Mouse (Mus musculus) kidney, embryonic 15.5 days (tissue): Measurements from ENCODE around the gene Lekr1. TPM values are rescaled to one million over a fixed set of nuclear protein-coding genes. Genes with fewer than 3 reads are reported as not detected.

Experiments
- ATAC-seq: fragments of 200-750 bp; cut with Nextera tagmentation; replicated peaks from 2 replicates; pipeline ENCODE4 v1.8.0; 2017; ENCODE audit warnings: moderate TSS enrichment; ENCODE audit not compliant: low FRiP score
- H3K27ac ChIP-seq: fragments of 300-500 bp; sonication (generic); 2 replicates; pipeline ENCODE4 v1.5.1; 2015; ENCODE audit warnings: mild to moderate bottlenecking, inconsistent platforms
- H3K27me3 ChIP-seq: fragments of 300-500 bp; sonication (generic); 2 replicates; pipeline ENCODE4 v1.6.1; 2015; ENCODE audit warnings: inconsistent platforms
- H3K36me3 ChIP-seq: fragments of 300-500 bp; sonication (generic); 2 replicates; pipeline ENCODE4 v1.6.1; 2015; ENCODE audit warnings: inconsistent platforms
- H3K4me1 ChIP-seq: fragments of 300-500 bp; sonication (generic); 2 replicates; pipeline ENCODE4 v1.6.1; 2015; ENCODE audit warnings: inconsistent platforms
- H3K4me2 ChIP-seq: fragments of 300-500 bp; sonication (generic); 2 replicates; pipeline ENCODE4 v1.6.1; 2015; ENCODE audit warnings: moderate library complexity, mild to moderate bottlenecking, inconsistent platforms
- H3K4me3 ChIP-seq: fragments of 300-500 bp; sonication (generic); replicated peaks from 2 replicates; pipeline ENCODE4 v1.5.1; 2015; ENCODE audit warnings: mild to moderate bottlenecking, inconsistent platforms
- H3K9ac ChIP-seq: fragments of 300-500 bp; sonication (generic); 2 replicates; pipeline ENCODE4 v1.6.1; 2015; ENCODE audit warnings: mild to moderate bottlenecking, inconsistent platforms
- H3K9me3 ChIP-seq: fragments of 300-500 bp; sonication (generic); replicated peaks from 2 replicates; pipeline ENCODE4 v1.6.1; 2016; ENCODE audit warnings: inconsistent platforms
- WGBS: fragments of 180-500 bp; shearing (Covaris S2); methylation state at CpG from one replicate; pipeline ENCODE4 v1.1.7; 2015; ENCODE audit warnings: mixed read lengths; 5-methylcytosine and 5-hydroxymethylcytosine counted together
- polyA plus RNA-seq: library from polyadenylated mRNA; unstranded; fragments of >200 nt; fragmentation: Nextera tagmentation; extraction: Ambion mirVana; gene quantifications from 2 replicates; pipeline ENCODE4 v1.2.1, GENCODE M21; 2015

The Lekr1 gene
- polyA plus RNA-seq, 1 experiment from 2014 or later: 7.8 TPM

DNA sequence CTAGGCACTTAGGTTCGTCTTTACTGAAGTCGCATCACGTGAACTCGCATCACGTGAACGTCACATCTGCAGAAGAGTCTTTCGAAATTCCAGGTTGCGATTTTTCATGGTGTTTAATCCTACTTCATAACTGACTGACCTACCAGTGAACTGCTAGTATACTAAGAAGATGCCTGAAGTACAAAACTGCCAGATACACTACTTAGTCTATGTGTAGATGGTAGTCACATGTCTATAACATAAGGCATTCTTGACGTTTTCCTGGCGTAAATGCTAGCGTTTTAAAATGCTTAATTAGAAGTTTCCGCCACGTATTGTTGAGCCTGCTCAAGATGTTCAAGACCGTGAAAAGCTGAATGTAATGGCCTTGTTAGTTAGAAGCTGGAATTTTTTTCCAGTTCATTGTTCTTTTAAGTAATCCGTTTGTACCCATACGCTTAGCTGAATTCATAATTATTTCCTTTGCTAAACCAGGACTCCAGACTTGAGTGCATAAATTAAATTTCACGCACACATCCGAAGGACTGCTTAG is 7.9 kb upstream of the Lekr1 start:
- Histone ChIP-seq H3K36me3 (no peaks in the 10 kb centered on the region), H3K4me2 (peak overlapping the region; percentile 96), H3K9ac (no peak overlapping the region), H3K27ac (no peak overlapping the region), H3K4me3 (peak overlapping the region; percentile 66), H3K4me1 (peaks cover 17% of the 10 kb centered on the region), H3K9me3 (no peaks in the 10 kb centered on the region), H3K27me3 (peaks cover 26% of the 10 kb centered on the region)
- no peak for ATAC-seq
- 21% methylated on average over 18 of the region's 18 CpGs for WGBS

DNA sequence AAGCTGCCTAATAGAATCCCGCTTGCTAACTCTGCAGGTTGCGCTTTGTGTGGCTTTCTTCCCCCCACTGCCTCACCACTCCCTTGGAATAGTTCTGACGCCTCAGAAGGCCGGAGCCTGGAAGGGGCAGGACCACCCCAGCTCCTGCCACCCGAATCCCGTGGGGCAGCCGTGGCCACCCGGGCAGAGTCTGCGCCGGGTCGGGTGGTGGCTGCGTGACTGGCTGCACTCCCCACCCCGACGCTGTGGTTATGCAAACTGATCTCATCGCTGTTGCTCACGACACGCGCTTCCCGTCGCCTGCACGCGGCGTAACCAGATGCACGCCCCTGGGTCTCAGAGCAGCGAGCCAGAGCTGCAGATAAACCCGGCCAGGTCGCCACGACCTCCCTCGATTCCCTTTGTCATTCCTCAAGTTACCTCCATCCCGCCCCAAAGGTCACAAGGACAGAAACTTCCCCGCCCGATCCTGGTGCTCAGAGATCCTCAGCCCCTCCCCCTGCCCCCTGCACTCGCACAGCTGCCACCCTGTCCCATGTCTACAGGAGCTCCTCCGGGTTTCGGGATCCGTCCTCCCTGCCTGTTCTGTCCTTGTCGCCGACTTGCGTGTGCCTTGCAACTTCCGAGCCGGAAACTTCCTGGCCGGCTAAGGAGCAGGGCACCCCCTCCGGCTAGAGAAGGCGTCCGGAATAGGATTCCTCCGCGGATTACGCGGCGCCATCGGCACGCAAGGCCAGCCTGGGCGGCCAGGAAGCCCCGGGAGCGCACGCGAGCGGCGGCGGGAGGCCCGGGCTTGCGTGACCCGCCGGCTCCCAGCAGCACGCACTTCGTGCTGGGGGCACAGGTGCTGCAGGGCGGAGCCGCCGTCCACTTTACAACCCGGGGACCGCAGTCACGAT is 7.1 kb upstream of the Lekr1 start:
- Histone ChIP-seq H3K9ac (peak overlapping the region; percentile 72), H3K4me3 (peak overlapping the region; percentile 66), H3K4me1 (peaks cover 16% of the 10 kb centered on the region), H3K36me3 (no peaks in the 10 kb centered on the region), H3K9me3 (no peaks in the 10 kb centered on the region), H3K4me2 (peak overlapping the region; percentile 96), H3K27me3 (peaks cover 26% of the 10 kb centered on the region), H3K27ac (peak overlapping the region; percentile 87)
- peak; percentile 89 for ATAC-seq
- under 1% methylated on average over 72 of the region's 72 CpGs for WGBS

DNA sequence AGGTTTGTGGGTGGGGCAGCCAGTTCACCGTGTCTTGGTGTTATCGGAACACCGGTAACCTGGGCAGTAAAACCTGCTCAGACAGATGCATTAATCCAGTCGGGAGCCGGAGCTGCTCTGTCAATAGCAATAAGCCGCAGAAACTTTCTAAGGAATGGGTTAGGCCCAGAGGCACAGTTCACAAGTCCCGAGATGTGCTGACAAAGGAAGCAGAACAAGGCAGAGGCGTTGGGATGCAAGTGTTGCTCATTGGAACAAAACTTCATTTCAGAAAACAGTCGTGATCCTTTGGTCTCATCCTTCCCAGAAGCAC is 6.5 kb upstream of the Lekr1 start:
- peak overlapping the region; percentile 96 for H3K4me2 ChIP-seq
- peaks cover 26% of the 10 kb centered on the region for H3K27me3 ChIP-seq
- no peaks in the 10 kb centered on the region for H3K9me3 ChIP-seq
- no peaks in the 10 kb centered on the region for H3K36me3 ChIP-seq
- 3% methylated on average over 9 of the region's 9 CpGs for WGBS
- peak overlapping the region; percentile 66 for H3K4me3 ChIP-seq
- H3K4me1 ChIP-seq: peaks cover 16% of the 10 kb centered on the region
- H3K27ac ChIP-seq: peak overlapping the region; percentile 87
- peak overlapping the region; percentile 72 for H3K9ac ChIP-seq
- ATAC-seq: peak; percentile 55

- H3K9ac ChIP-seq: no peak overlapping the region
- H3K9me3 ChIP-seq: no peaks in the 10 kb centered on the region
- no peak overlapping the region for H3K4me2 ChIP-seq
- no peak overlapping the region for H3K27ac ChIP-seq
- H3K4me3 ChIP-seq: no peak overlapping the region
- H3K4me1 ChIP-seq: peaks cover 12% of the 10 kb centered on the region
- no peaks in the 10 kb centered on the region for H3K36me3 ChIP-seq
- H3K27me3 ChIP-seq: peaks cover 22% of the 10 kb centered on the region
- no peak for ATAC-seq
- WGBS: 84% methylated on average over 4 of the region's 4 CpGs
Observed at GRCm38 (mm10) chr3:65660336-65660735, 5.7 kb upstream of the Lekr1 start.

DNA sequence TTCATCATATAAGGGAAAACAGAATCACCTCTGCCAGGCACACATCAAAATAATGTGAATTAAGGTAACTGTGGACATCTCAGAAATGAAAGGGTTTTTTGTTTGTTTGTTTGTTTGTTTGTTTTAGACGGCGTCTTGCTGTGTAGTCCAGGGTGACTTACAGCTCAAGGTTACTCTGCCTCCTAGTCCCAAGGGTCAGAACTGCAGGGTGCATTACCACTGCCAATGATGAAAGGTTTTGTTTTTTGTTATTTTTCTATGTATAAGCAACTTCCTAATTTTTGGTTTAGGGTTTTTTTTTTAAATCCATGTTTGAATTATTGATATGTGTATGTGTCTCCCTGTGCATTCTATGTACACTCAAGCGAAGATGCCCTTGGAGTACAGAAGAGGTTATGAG is 4.3 kb upstream of the Lekr1 start:
- H3K27me3 ChIP-seq: peaks cover 16% of the 10 kb centered on the region
- no peak overlapping the region for H3K9ac ChIP-seq
- ATAC-seq: no peak
- H3K27ac ChIP-seq: no peak overlapping the region
- H3K4me2 ChIP-seq: no peak overlapping the region
- no peak overlapping the region for H3K4me3 ChIP-seq
- H3K9me3 ChIP-seq: no peaks in the 10 kb centered on the region
- 80% methylated on average over 3 of the region's 3 CpGs for WGBS
- peaks cover 20% of the 10 kb centered on the region for H3K4me1 ChIP-seq
- H3K36me3 ChIP-seq: no peaks in the 10 kb centered on the region

GRCm38 (mm10) chr3:65663176-65663575 is 2.9 kb upstream of the Lekr1 start:
- no peak overlapping the region for H3K27ac ChIP-seq
- WGBS: 80% methylated on average over 11 of the region's 11 CpGs
- H3K9ac ChIP-seq: no peak overlapping the region
- no peaks in the 10 kb centered on the region for H3K9me3 ChIP-seq
- peaks cover 3% of the 10 kb centered on the region; the same call in 1 of the 2 replicates for H3K27me3 ChIP-seq
- H3K4me2 ChIP-seq: no peak overlapping the region
- peaks cover 16% of the 10 kb centered on the region for H3K4me1 ChIP-seq
- H3K36me3 ChIP-seq: no peaks in the 10 kb centered on the region
- H3K4me3 ChIP-seq: no peak overlapping the region
- ATAC-seq: no peak

- Histone ChIP-seq H3K4me1 (peaks cover 16% of the 10 kb centered on the region; the same call in 1 of the 2 replicates), H3K9me3 (no peaks in the 10 kb centered on the region), H3K27me3 (no peaks in the 10 kb centered on the region), H3K4me2 (no peak overlapping the region), H3K27ac (peak overlapping the region; percentile 41; the same call in 1 of the 2 replicates), H3K9ac (no peak overlapping the region), H3K4me3 (no peak overlapping the region), H3K36me3 (no peaks in the 10 kb centered on the region)
- WGBS: 49% methylated on average over 6 of the region's 6 CpGs
- peak; percentile 74 for ATAC-seq
Observed at GRCm38 (mm10) chr3:65670216-65670615, 4.2 kb downstream of the Lekr1 start.

DNA sequence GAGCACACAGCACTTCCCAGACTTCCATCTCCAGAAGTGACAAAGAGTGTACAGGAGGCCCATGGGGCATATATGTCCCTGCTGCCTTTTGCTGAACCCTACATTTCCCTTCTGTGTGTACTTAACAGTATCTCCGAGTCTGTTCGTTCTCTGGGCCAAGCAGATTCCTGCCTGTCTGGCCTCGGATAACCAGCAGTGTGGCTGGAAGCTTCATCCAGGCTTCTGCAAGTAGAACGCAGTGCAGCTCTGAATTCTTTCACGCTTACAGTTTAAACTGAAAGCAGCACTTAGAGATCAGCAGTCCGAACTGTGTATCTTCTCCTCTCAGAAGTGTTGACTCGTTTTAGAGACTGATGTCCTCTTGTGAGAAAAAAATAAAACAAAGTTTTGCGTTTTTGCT is 7.7 kb downstream of the Lekr1 start:
- Histone ChIP-seq H3K4me1 (0 out of 2 replicates have a peak, but pooled peaks cover 8% of the 10 kb centered on the region), H3K36me3 (no peaks in the 10 kb centered on the region), H3K27ac (no peak overlapping the region), H3K4me3 (no peak overlapping the region), H3K4me2 (no peak overlapping the region), H3K27me3 (no peaks in the 10 kb centered on the region), H3K9ac (no peak overlapping the region), H3K9me3 (no peaks in the 10 kb centered on the region)
- no peak for ATAC-seq
- 39% methylated on average over 8 of the region's 8 CpGs for WGBS

GRCm38 (mm10) chr3:65680612-65681011 is 14.6 kb downstream of the Lekr1 start:
- Histone ChIP-seq H3K4me2 (no peak overlapping the region), H3K9ac (no peak overlapping the region), H3K36me3 (no peaks in the 10 kb centered on the region), H3K4me1 (no peaks in the 10 kb centered on the region), H3K4me3 (no peak overlapping the region), H3K27me3 (no peaks in the 10 kb centered on the region), H3K27ac (no peak overlapping the region), H3K9me3 (no peaks in the 10 kb centered on the region)
- ATAC-seq: no peak
- WGBS: 87% methylated on average over 1 of the region's 1 CpGs

GRCm38 (mm10) chr3:65689705-65690104 is 23.7 kb downstream of the Lekr1 start:
- no peak overlapping the region for H3K4me3 ChIP-seq
- no peaks in the 10 kb centered on the region for H3K4me1 ChIP-seq
- no peaks in the 10 kb centered on the region for H3K27me3 ChIP-seq
- no peaks in the 10 kb centered on the region for H3K9me3 ChIP-seq
- no peak overlapping the region for H3K4me2 ChIP-seq
- ATAC-seq: no peak
- H3K9ac ChIP-seq: no peak overlapping the region
- H3K27ac ChIP-seq: no peak overlapping the region
- 26% methylated on average over 2 of the region's 2 CpGs for WGBS
- no peaks in the 10 kb centered on the region for H3K36me3 ChIP-seq

- Histone ChIP-seq H3K9me3 (no peaks in the 10 kb centered on the region), H3K9ac (no peak overlapping the region), H3K4me2 (no peak overlapping the region), H3K27ac (no peak overlapping the region), H3K4me1 (no peaks in the 10 kb centered on the region), H3K27me3 (no peaks in the 10 kb centered on the region), H3K4me3 (no peak overlapping the region), H3K36me3 (no peaks in the 10 kb centered on the region)
- ATAC-seq: no peak
- WGBS: 85% methylated on average over 2 of the region's 2 CpGs
Observed at GRCm38 (mm10) chr3:65690850-65691249, 24.8 kb downstream of the Lekr1 start.

DNA sequence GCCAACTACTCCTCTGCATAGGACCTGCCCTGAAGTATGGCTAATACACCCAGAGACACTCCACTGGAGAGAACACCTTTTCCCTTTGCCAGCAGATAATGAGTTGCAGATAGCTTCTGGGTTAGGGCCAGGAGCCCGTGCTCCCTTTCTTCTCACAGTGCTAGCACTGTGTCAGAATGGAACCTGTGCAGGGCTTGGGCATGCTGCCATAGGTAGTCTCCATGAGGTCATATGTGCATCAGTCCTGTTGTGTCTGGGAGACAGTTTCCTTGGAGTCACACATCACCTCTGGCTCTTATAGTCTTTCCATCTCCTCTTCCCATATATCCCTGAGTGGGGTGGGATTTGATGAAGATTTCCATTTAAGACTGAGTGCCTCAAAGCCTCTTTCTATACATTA is 33.7 kb downstream of the Lekr1 start:
- no peaks in the 10 kb centered on the region for H3K4me1 ChIP-seq
- H3K9ac ChIP-seq: no peak overlapping the region
- WGBS: 83% methylated on average over 1 of the region's 1 CpGs
- no peak overlapping the region for H3K27ac ChIP-seq
- no peak for ATAC-seq
- no peak overlapping the region for H3K4me3 ChIP-seq
- H3K9me3 ChIP-seq: no peaks in the 10 kb centered on the region
- no peaks in the 10 kb centered on the region for H3K36me3 ChIP-seq
- no peak overlapping the region for H3K4me2 ChIP-seq
- H3K27me3 ChIP-seq: no peaks in the 10 kb centered on the region
